Mouse (Mus musculus) liver (tissue): ENCODE measurements around the gene Gm9049.
"Not testable (repeated sequence)": the region's sequence is repeated elsewhere in the genome, so short reads cannot be mapped to it uniquely, and the experiment has no call there.

Source experiments
- DNase-seq: peaks from one replicate; pipeline ENCODE4 v3.0.0-alpha.2; 2020; ENCODE audit warnings: mixed read lengths

The Gm9049 gene

DNA sequence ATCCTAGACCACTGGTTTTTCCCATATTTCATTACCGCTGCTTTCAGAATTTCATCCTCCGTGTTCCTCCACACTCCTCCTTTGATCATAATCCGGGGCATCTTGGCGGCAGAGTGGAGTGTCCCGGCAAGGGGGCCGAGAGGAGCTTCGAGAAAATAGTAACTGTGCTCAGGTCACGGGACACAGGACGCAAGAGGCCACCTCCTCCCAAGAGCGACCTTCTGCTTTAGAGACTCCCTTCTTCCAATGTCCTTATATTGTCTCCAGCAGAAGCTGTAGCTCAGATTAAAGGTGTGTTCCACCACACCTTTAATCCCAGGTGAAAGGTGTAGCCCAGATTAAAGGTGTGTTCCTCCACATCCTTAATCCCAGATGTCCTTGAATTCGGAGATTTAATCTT lies at the start of gene Gm9049:
Gene Gm9049 (minus strand): TSS at position 101 of the 400 bp plus-strand sequence.
- not testable (repeated sequence) for DNase-seq

DNA sequence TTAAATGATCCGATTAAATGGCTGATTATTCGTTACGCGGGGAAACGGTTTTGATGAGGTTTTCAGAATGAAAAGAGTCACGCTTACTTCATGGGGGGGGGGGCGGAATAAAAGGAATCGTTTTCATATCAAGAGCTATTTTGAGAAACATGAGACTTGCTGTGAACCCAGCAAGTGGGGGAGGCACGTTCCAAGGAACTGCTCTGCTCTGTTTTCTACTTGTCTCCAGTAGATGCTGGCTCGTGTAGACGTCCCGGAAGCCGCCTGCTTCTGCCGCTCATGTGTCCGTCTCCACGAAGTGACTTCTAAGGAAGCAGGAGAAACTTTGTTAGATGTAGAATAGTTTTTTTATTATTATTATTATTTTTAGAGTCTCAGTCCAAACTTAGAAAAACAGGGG lies 46.0 kb upstream of the Gm9049 start:
- no peak for DNase-seq

DNA sequence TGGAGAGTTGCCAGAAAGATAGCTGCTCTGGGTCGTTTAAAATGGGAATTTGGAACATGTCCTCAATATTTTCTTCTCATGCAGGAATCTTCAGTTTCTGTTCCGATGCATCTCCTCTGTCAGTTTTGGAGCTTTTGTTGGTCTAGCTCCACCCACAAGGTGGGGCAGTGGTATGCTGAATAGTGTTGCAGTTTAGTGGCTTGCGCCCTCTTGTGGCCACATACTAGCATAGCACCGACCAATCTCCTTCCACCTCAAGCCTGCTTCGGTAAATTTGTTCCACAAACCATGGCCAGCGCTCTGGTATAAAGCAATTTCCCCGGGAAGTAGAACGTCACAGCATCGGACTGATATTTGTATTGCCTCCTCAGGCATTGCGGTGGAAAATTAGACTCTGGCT lies 16.5 kb upstream of the Gm9049 start:
- DNase-seq, result peak; percentile 76

DNA sequence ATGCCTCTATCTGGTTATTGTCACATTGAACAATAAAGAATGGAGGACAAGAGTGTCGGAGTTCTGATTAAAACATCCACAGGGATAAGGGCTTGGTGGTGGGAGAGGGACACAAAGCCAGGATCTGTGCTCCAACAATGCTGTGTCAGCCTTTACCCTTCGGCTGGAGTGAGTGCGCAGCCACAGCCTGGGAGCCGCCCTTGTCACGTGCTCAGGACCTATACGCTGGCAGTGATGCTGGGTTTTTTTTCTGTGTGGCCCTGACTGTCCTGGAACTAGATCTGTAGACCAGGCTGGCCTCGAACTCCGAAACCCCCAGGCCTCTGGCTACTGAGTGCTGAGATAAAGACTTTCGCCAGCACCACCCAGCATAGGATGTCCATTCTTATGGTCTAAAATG lies 15.6 kb upstream of the Gm9049 start:
- DNase-seq, result no peak

DNA sequence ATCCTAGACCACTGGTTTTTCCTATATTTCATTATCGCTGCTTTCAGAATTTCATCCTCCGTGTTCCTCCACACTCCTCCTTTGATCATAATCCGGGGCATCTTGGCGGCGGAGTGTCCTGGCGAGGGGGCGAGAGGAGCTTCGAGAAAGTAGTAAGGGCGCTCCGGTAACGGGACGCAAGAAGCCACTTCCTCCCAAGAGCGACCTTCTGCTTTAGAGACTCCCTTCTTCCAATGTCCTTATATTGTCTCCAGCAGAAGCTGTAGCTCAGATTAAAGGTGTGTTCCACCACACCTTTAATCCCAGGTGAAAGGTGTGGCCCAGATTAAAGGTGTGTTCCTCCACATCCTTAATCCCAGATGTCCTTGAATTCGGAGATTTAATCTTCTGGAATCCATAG lies 5.3 kb downstream of the Gm9049 start, which contains the start of gene Gm9048:
Gene Gm9048 (minus strand): TSS at position 101 of the 400 bp plus-strand sequence.
- not testable (repeated sequence) for DNase-seq

DNA sequence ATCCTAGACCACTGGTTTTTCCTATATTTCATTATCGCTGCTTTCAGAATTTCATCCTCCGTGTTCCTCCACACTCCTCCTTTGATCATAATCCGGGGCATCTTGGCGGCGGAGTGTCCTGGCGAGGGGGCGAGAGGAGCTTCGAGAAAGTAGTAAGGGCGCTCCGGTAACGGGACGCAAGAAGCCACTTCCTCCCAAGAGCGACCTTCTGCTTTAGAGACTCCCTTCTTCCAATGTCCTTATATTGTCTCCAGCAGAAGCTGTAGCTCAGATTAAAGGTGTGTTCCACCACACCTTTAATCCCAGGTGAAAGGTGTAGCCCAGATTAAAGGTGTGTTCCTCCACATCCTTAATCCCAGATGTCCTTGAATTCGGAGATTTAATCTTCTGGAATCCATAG lies 10.8 kb downstream of the Gm9049 start, which contains the start of gene Gm9046:
Gene Gm9046 (minus strand): TSS at position 101 of the 400 bp plus-strand sequence.
- not testable (repeated sequence) for DNase-seq

DNA sequence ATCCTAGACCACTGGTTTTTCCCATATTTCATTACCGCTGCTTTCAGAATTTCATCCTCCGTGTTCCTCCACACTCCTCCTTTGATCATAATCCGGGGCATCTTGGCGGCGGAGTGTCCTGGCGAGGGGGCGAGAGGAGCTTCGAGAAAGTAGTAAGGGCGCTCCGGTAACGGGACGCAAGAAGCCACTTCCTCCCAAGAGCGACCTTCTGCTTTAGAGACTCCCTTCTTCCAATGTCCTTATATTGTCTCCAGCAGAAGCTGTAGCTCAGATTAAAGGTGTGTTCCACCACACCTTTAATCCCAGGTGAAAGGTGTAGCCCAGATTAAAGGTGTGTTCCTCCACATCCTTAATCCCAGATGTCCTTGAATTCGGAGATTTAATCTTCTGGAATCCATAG lies 16.2 kb downstream of the Gm9049 start, which contains the start of gene Gm9045:
Gene Gm9045 (minus strand): TSS at position 101 of the 400 bp plus-strand sequence.
- DNase-seq, result not testable (repeated sequence)

DNA sequence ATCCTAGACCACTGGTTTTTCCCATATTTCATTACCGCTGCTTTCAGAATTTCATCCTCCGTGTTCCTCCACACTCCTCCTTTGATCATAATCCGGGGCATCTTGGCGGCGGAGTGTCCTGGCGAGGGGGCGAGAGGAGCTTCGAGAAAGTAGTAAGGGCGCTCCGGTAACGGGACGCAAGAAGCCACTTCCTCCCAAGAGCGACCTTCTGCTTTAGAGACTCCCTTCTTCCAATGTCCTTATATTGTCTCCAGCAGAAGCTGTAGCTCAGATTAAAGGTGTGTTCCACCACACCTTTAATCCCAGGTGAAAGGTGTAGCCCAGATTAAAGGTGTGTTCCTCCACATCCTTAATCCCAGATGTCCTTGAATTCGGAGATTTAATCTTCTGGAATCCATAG lies 21.6 kb downstream of the Gm9049 start, which contains the start of gene Gm9044:
Gene Gm9044 (minus strand): TSS at position 101 of the 400 bp plus-strand sequence.
- DNase-seq, result not testable (repeated sequence)

DNA sequence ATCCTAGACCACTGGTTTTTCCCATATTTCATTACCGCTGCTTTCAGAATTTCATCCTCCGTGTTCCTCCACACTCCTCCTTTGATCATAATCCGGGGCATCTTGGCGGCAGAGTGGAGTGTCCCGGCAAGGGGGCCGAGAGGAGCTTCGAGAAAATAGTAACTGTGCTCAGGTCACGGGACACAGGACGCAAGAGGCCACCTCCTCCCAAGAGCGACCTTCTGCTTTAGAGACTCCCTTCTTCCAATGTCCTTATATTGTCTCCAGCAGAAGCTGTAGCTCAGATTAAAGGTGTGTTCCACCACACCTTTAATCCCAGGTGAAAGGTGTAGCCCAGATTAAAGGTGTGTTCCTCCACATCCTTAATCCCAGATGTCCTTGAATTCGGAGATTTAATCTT lies 27.0 kb downstream of the Gm9049 start, which contains the start of gene Gm9040:
Gene Gm9040 (minus strand): TSS at position 101 of the 400 bp plus-strand sequence.
- DNase-seq, result not testable (repeated sequence)

DNA sequence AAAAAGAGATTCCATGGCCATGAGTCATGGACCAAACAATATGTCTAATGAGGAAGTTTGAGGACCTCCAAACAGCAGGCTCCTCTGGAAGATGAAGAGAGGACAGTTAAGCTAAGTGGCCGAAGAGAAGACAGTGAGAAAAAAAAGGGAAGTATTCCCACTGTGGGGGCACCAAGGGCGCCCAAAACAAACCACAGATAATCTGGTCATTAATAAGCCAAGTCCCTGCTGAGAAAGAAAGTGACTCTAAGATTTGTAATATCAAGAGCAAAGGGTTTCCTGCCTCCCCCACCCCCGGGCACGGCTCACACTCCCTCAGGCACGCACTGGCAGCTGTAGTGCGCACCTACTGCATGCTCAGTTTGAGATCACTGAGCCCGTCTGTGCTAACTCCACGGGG lies 34.9 kb downstream of the Gm9049 start:
- DNase-seq, result no peak

DNA sequence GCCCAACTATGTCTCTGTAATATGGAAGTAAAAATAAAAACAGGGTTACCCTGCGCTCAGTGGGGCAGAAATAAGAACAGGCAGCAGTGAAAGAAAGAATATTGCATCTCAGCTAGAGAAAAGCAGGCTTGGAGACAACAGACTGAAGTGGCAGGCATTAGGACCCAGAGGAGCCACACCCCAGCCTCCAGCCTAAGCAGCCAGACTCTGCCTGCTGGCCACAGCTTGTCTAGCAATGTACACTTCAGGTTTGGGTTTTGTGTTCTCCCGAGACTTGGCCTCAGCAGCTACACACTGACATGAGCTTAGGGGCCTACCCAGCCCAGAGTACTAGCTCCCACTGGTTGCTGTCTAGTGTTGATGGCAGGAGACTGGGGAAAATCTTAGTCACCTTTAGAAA lies 51.8 kb downstream of the Gm9049 start:
- not testable (repeated sequence) for DNase-seq
